Mouse (Mus musculus): ENCODE data around the gene Gramd4. TPM values are rescaled to one million over a fixed set of nuclear protein-coding genes. Genes with fewer than 3 reads are reported as not detected.

Gene Gramd4
- polyA plus RNA-seq, 1 experiment: 25.1 TPM

GRCm38 (mm10) chr15:86089991-86090529 lies 32.6 kb downstream of the Gramd4 start:
- WGBS: 49% methylated on average over 11 of the region's 11 CpGs
- Histone ChIP-seq H3K36me3 (ENCODE audit: control insufficient read depth, insufficient read depth, low read length) (0 out of 2 replicates have a peak, but pooled peaks cover 2% of the 10 kb centered on the region), H3K4me3 (ENCODE audit: low read depth, low read length) (no peak overlapping the region), H3K27ac (ENCODE audit: insufficient read depth, low read depth, low read length) (peak overlapping the region; percentile 93), H3K27me3 (ENCODE audit: control insufficient read depth, insufficient read depth, low read length) (no peaks in the 10 kb centered on the region), H3K4me1 (ENCODE audit: control insufficient read depth, insufficient read depth, insufficient read length, low read length) (peaks cover 81% of the 10 kb centered on the region)
- TF ChIP-seq CTCF (IDR thresholded peaks at IDR 0.05; ENCODE audit: extremely low read depth, insufficient read length, insufficient replicate concordance, low read depth, low read length) (no peak), POLR2A (IDR thresholded peaks at IDR 0.05; ENCODE audit: low read depth, low read length) (no peak)

GRCm38 (mm10) chr15:86090578-86090977 lies 33.1 kb downstream of the Gramd4 start:
- H3K4me1 ChIP-seq (ENCODE audit: control insufficient read depth, insufficient read depth, insufficient read length, low read length): peaks cover 80% of the 10 kb centered on the region
- no peak for TF ChIP-seq CTCF (IDR thresholded peaks at IDR 0.05; ENCODE audit: extremely low read depth, insufficient read length, insufficient replicate concordance, low read depth, low read length)
- no peak for TF ChIP-seq POLR2A (IDR thresholded peaks at IDR 0.05; ENCODE audit: low read depth, low read length)
- H3K4me3 ChIP-seq (ENCODE audit: low read depth, low read length): no peak overlapping the region
- no peaks in the 10 kb centered on the region for H3K27me3 ChIP-seq (ENCODE audit: control insufficient read depth, insufficient read depth, low read length)
- 81% methylated on average over 8 of the region's 8 CpGs for WGBS
- peak overlapping the region; percentile 93 for H3K27ac ChIP-seq (ENCODE audit: insufficient read depth, low read depth, low read length)
- H3K36me3 ChIP-seq (ENCODE audit: control insufficient read depth, insufficient read depth, low read length): 0 out of 2 replicates have a peak, but pooled peaks cover 2% of the 10 kb centered on the region

- Histone ChIP-seq H3K4me1 (ENCODE audit: control insufficient read depth, insufficient read depth, insufficient read length, low read length) (peaks cover 79% of the 10 kb centered on the region), H3K27ac (ENCODE audit: insufficient read depth, low read depth, low read length) (peak overlapping the region; percentile 93), H3K4me3 (ENCODE audit: low read depth, low read length) (no peak overlapping the region), H3K27me3 (ENCODE audit: control insufficient read depth, insufficient read depth, low read length) (no peaks in the 10 kb centered on the region), H3K36me3 (ENCODE audit: control insufficient read depth, insufficient read depth, low read length) (0 out of 2 replicates have a peak, but pooled peaks cover 8% of the 10 kb centered on the region)
- WGBS: 80% methylated on average over 23 of the region's 23 CpGs
- TF ChIP-seq POLR2A (IDR thresholded peaks at IDR 0.05; ENCODE audit: low read depth, low read length): no peak
- no peak for TF ChIP-seq CTCF (IDR thresholded peaks at IDR 0.05; ENCODE audit: extremely low read depth, insufficient read length, insufficient replicate concordance, low read depth, low read length)
These were observed 33.9 kb downstream of the Gramd4 start for GRCm38 (mm10) chr15:86091201-86091997.

GRCm38 (mm10) chr15:86091998-86092670 lies 34.6 kb downstream of the Gramd4 start:
- 22% methylated on average over 12 of the region's 12 CpGs for WGBS

GRCm38 (mm10) chr15:86093236-86093635 lies 35.7 kb downstream of the Gramd4 start:
- TF ChIP-seq POLR2A (IDR thresholded peaks at IDR 0.05; ENCODE audit: low read depth, low read length) (no peak), CTCF (IDR thresholded peaks at IDR 0.05; ENCODE audit: extremely low read depth, insufficient read length, insufficient replicate concordance, low read depth, low read length) (no peak)
- WGBS: 90% methylated on average over 1 of the region's 1 CpGs
- Histone ChIP-seq H3K27me3 (ENCODE audit: control insufficient read depth, insufficient read depth, low read length) (no peaks in the 10 kb centered on the region), H3K36me3 (ENCODE audit: control insufficient read depth, insufficient read depth, low read length) (0 out of 2 replicates have a peak, but pooled peaks cover 10% of the 10 kb centered on the region), H3K4me3 (ENCODE audit: low read depth, low read length) (no peak overlapping the region), H3K4me1 (ENCODE audit: control insufficient read depth, insufficient read depth, insufficient read length, low read length) (peaks cover 64% of the 10 kb centered on the region), H3K27ac (ENCODE audit: insufficient read depth, low read depth, low read length) (peak overlapping the region; percentile 56)

More at GRCm38 (mm10) chr15:86091998-86092670, 34.6 kb downstream of the Gramd4 start:
- Histone ChIP-seq H3K4me1 (ENCODE audit: control insufficient read depth, insufficient read depth, insufficient read length, low read length) (peaks cover 73% of the 10 kb centered on the region), H3K27me3 (ENCODE audit: control insufficient read depth, insufficient read depth, low read length) (no peaks in the 10 kb centered on the region), H3K36me3 (ENCODE audit: control insufficient read depth, insufficient read depth, low read length) (0 out of 2 replicates have a peak, but pooled peaks cover 10% of the 10 kb centered on the region), H3K4me3 (ENCODE audit: low read depth, low read length) (peak overlapping the region; percentile 9; the same call in 1 of the 2 replicates), H3K27ac (ENCODE audit: insufficient read depth, low read depth, low read length) (peak overlapping the region; percentile 93)
- TF ChIP-seq CTCF (IDR thresholded peaks at IDR 0.05; ENCODE audit: extremely low read depth, insufficient read length, insufficient replicate concordance, low read depth, low read length) (no peak), POLR2A (IDR thresholded peaks at IDR 0.05; ENCODE audit: low read depth, low read length) (no peak)

- 66% methylated on average over 10 of the region's 10 CpGs for WGBS
- Histone ChIP-seq H3K27ac (ENCODE audit: insufficient read depth, low read depth, low read length) (peak overlapping the region; percentile 75), H3K4me3 (ENCODE audit: low read depth, low read length) (no peak overlapping the region), H3K4me1 (ENCODE audit: control insufficient read depth, insufficient read depth, insufficient read length, low read length) (peaks cover 55% of the 10 kb centered on the region), H3K36me3 (ENCODE audit: control insufficient read depth, insufficient read depth, low read length) (0 out of 2 replicates have a peak, but pooled peaks cover 10% of the 10 kb centered on the region), H3K27me3 (ENCODE audit: control insufficient read depth, insufficient read depth, low read length) (no peaks in the 10 kb centered on the region)
- TF ChIP-seq POLR2A (IDR thresholded peaks at IDR 0.05; ENCODE audit: low read depth, low read length) (no peak), CTCF (IDR thresholded peaks at IDR 0.05; ENCODE audit: extremely low read depth, insufficient read length, insufficient replicate concordance, low read depth, low read length) (no peak)
These were observed 37.0 kb downstream of the Gramd4 start for GRCm38 (mm10) chr15:86094324-86095121.

Data from small intestine, adult 2 months (tissue).